Mouse (Mus musculus) left cerebral cortex, adult 8-10 months (tissue): ENCODE measurements around the gene Rab3b. TPM values are rescaled to one million over a fixed set of nuclear protein-coding genes. Genes with fewer than 3 reads are reported as not detected.

ENCODE experiments used
- DNase-seq, 2 experiments: peaks; one replicate each; pipeline ENCODE4 v3.0.0; 2022; ENCODE audit warnings: low spot score in 2 of 2
- total RNA-seq, 4 experiments: library from RNA; stranded (reverse); gene quantifications; 2 replicates each; pipeline ENCODE4 v1.2.4; 2022

The Rab3b gene
- total RNA-seq, result 10 to 100 TPM; 79.8 to 85.4 (median 84.3) TPM

- DNase-seq, result peak; percentile 6 to 24
These were observed at the start of gene Rab3b for GRCm38 (mm10) chr4:108878963-108879822. Gene Rab3b, plus strand, starts transcription at chr4:108879063.

- DNase-seq, result no peak
These were observed 48.2 kb upstream of the Rab3b start for GRCm38 (mm10) chr4:108830698-108831097.

- DNase-seq, result peak; percentile 75 to 91
These were observed 45.7 kb upstream of the Rab3b start, which contains the start of gene Btf3l4 for GRCm38 (mm10) chr4:108832916-108833827. Gene Btf3l4, minus strand, starts transcription at chr4:108833614.

- no peak for DNase-seq
These were observed 45.1 kb upstream of the Rab3b start for GRCm38 (mm10) chr4:108833828-108834114.

GRCm38 (mm10) chr4:108834115-108834970 lies 44.5 kb upstream of the Rab3b start, which contains the start of gene Txndc12:
Gene Txndc12, plus strand, starts transcription at chr4:108834601.
- peak; percentile 67 to 80 for DNase-seq

GRCm38 (mm10) chr4:108834971-108835311 lies 43.9 kb upstream of the Rab3b start:
- DNase-seq, result no peak

GRCm38 (mm10) chr4:108835496-108835895 lies 43.4 kb upstream of the Rab3b start:
- no peak for DNase-seq

GRCm38 (mm10) chr4:108838031-108838430 lies 40.8 kb upstream of the Rab3b start:
- DNase-seq, result peak in 1 of 2 experiments; percentile 48

GRCm38 (mm10) chr4:108841920-108842578 lies 36.8 kb upstream of the Rab3b start:
- no peak for DNase-seq

GRCm38 (mm10) chr4:108843336-108843735 lies 35.5 kb upstream of the Rab3b start:
- no peak for DNase-seq

GRCm38 (mm10) chr4:108845824-108846569 lies 32.9 kb upstream of the Rab3b start:
- no peak for DNase-seq

- peak; percentile 69 to 71 for DNase-seq
These were observed 31.0 kb upstream of the Rab3b start, which contains the start of gene Kti12 for GRCm38 (mm10) chr4:108847715-108848504. Gene Kti12, plus strand, starts transcription at chr4:108847785.

GRCm38 (mm10) chr4:108848505-108848848 lies 30.4 kb upstream of the Rab3b start, which contains the start of gene A730015C16Rik:
Gene A730015C16Rik, minus strand, starts transcription at chr4:108848619.
- DNase-seq, result no peak

GRCm38 (mm10) chr4:108866806-108867205 lies 12.1 kb upstream of the Rab3b start:
- no peak for DNase-seq

- DNase-seq, result peak; percentile 50 to 75
These were observed 9.0 kb upstream of the Rab3b start for GRCm38 (mm10) chr4:108869730-108870374.

- DNase-seq, result no peak
These were observed 5.1 kb upstream of the Rab3b start for GRCm38 (mm10) chr4:108873746-108874145.

- DNase-seq, result no peak
These were observed 962 bp upstream of the Rab3b start for GRCm38 (mm10) chr4:108877901-108878300.

- DNase-seq, result no peak
These were observed 5.0 kb downstream of the Rab3b start for GRCm38 (mm10) chr4:108883815-108884214.

GRCm38 (mm10) chr4:108887456-108887855 lies 8.6 kb downstream of the Rab3b start:
- DNase-seq, result no peak
